Mouse (Mus musculus) brown adipose tissue, adult 24 weeks (tissue): ENCODE measurements around the gene Dnaja4. TPM values are rescaled to one million over a fixed set of nuclear protein-coding genes. Genes with fewer than 3 reads are reported as not detected.
A peak's percentile ranks its signal among the peaks of the same experiment; 100 is the strongest.
"Not testable (repeated sequence)": the region's sequence is repeated elsewhere in the genome, so short reads cannot be mapped to it uniquely, and the experiment has no call there.

Source experiments
- H3K27ac ChIP-seq: fragments of 200-500 bp; replicated peaks from 2 replicates; pipeline ENCODE4 v1.5.1; 2012; ENCODE audit warnings: low read depth, mild to moderate bottlenecking, low read length
- H3K4me1 ChIP-seq: fragments of 200-500 bp; 2 replicates; pipeline ENCODE4 v1.6.1; 2012; ENCODE audit warnings: low read length, mixed read lengths; ENCODE audit not compliant: control insufficient read depth, insufficient read depth, insufficient read length
- H3K4me3 ChIP-seq: fragments of 200-500 bp; 2 replicates; pipeline ENCODE4 v1.5.1; 2012; ENCODE audit warnings: low read depth, mild to moderate bottlenecking, low read length, moderate library complexity; ENCODE audit not compliant: insufficient read depth
- polyA plus RNA-seq: library from polyadenylated mRNA; stranded (reverse); fragments of >200 nt; gene quantifications from 2 replicates; pipeline ENCODE4 v1.2.4, GENCODE M21; 2012; ENCODE audit not compliant: missing spikeins, insufficient read depth, insufficient read length

Dnaja4 gene
- polyA plus RNA-seq, 1 experiment: 11.9 TPM

- no peaks in the 10 kb centered on the region for H3K4me1 ChIP-seq
- H3K4me3 ChIP-seq: no peak overlapping the region
- no peak overlapping the region for H3K27ac ChIP-seq
Observed at GRCm38 (mm10) chr9:54687246-54688236, 11.1 kb upstream of the Dnaja4 start.

- no peak overlapping the region for H3K27ac ChIP-seq
- H3K4me1 ChIP-seq: no peaks in the 10 kb centered on the region
- no peak overlapping the region for H3K4me3 ChIP-seq
Observed at GRCm38 (mm10) chr9:54689446-54689845, 9.2 kb upstream of the Dnaja4 start.

- not testable (repeated sequence) for H3K4me1 ChIP-seq, H3K27ac ChIP-seq, H3K4me3 ChIP-seq
Observed at GRCm38 (mm10) chr9:54690697-54691096, 8.0 kb upstream of the Dnaja4 start.

- H3K4me1 ChIP-seq, H3K27ac ChIP-seq: not testable (repeated sequence)
- H3K4me3 ChIP-seq: peak overlapping the region; percentile 38; the same call in 1 of the 2 replicates
Observed at GRCm38 (mm10) chr9:54691241-54691805, 7.3 kb upstream of the Dnaja4 start.

- H3K27ac ChIP-seq: peak overlapping the region; percentile 76; the same call in 1 of the 2 replicates
- peak overlapping the region; percentile 85 for H3K4me3 ChIP-seq
Observed at GRCm38 (mm10) chr9:54699087-54699344, 343 bp downstream of the Dnaja4 start.

GRCm38 (mm10) chr9:54699345-54700173, 886 bp downstream of the Dnaja4 start:
- Histone ChIP-seq H3K4me3 (peak overlapping the region; percentile 85), H3K27ac (peak overlapping the region; percentile 76), H3K4me1 (peaks cover 13% of the 10 kb centered on the region; the same call in 1 of the 2 replicates)

More at GRCm38 (mm10) chr9:54699087-54699344, 343 bp downstream of the Dnaja4 start:
- peaks cover 13% of the 10 kb centered on the region; the same call in 1 of the 2 replicates for H3K4me1 ChIP-seq

GRCm38 (mm10) chr9:54700174-54700475, 1.5 kb downstream of the Dnaja4 start:
- H3K4me3 ChIP-seq: peak overlapping the region; percentile 85
- peaks cover 13% of the 10 kb centered on the region; the same call in 1 of the 2 replicates for H3K4me1 ChIP-seq
- H3K27ac ChIP-seq: peak overlapping the region; percentile 55

- peak overlapping the region; percentile 55; the same call in 1 of the 2 replicates for H3K27ac ChIP-seq
- H3K4me3 ChIP-seq: peak overlapping the region; percentile 85
- H3K4me1 ChIP-seq: peaks cover 13% of the 10 kb centered on the region; the same call in 1 of the 2 replicates
Observed at GRCm38 (mm10) chr9:54700746-54701145, 2.1 kb downstream of the Dnaja4 start.

GRCm38 (mm10) chr9:54702581-54702980, 3.9 kb downstream of the Dnaja4 start:
- no peak overlapping the region; the same call in 1 of the 2 replicates for H3K4me3 ChIP-seq
- H3K4me1 ChIP-seq: peaks cover 13% of the 10 kb centered on the region; the same call in 1 of the 2 replicates
- no peak overlapping the region for H3K27ac ChIP-seq

GRCm38 (mm10) chr9:54704361-54704760, 5.7 kb downstream of the Dnaja4 start:
- Histone ChIP-seq H3K4me3 (no peak overlapping the region), H3K4me1 (peaks cover 13% of the 10 kb centered on the region; the same call in 1 of the 2 replicates), H3K27ac (no peak overlapping the region)

- H3K4me1 ChIP-seq: peaks cover 13% of the 10 kb centered on the region; the same call in 1 of the 2 replicates
- no peak overlapping the region for H3K27ac ChIP-seq
- H3K4me3 ChIP-seq: no peak overlapping the region
Observed at GRCm38 (mm10) chr9:54705561-54705960, 6.9 kb downstream of the Dnaja4 start.

GRCm38 (mm10) chr9:54707288-54707999, 8.8 kb downstream of the Dnaja4 start:
- Histone ChIP-seq H3K27ac (no peak overlapping the region), H3K4me3 (no peak overlapping the region), H3K4me1 (peaks cover 9% of the 10 kb centered on the region; the same call in 1 of the 2 replicates)

GRCm38 (mm10) chr9:54708085-54708484, 9.4 kb downstream of the Dnaja4 start:
- H3K4me3 ChIP-seq: no peak overlapping the region
- H3K27ac ChIP-seq: no peak overlapping the region
- peaks cover 3% of the 10 kb centered on the region; the same call in 1 of the 2 replicates for H3K4me1 ChIP-seq

GRCm38 (mm10) chr9:54715776-54716175, 17.1 kb downstream of the Dnaja4 start:
- Histone ChIP-seq H3K4me3 (no peak overlapping the region), H3K4me1 (no peaks in the 10 kb centered on the region), H3K27ac (no peak overlapping the region)
